Mouse (Mus musculus) midbrain, postnatal 0 days (tissue): Measurements from ENCODE around the gene C1ra. TPM values are rescaled to one million over a fixed set of nuclear protein-coding genes. Genes with fewer than 3 reads are reported as not detected.
"Not testable (repeated sequence)": the region's sequence is repeated elsewhere in the genome, so short reads cannot be mapped to it uniquely, and the experiment has no call there.

Source experiments
- ATAC-seq: fragments of 200-750 bp; cut with Nextera tagmentation; 2 replicates; pipeline ENCODE4 v1.8.0; 2017; ENCODE audit warnings: moderate number of reproducible peaks, mild to moderate bottlenecking, moderate TSS enrichment, moderate library complexity; ENCODE audit not compliant: low FRiP score
- DNase-seq: peaks from one replicate; pipeline ENCODE4 v3.0.0-alpha.2; 2015; ENCODE audit warnings: low spot score
- H3K27ac ChIP-seq: fragments of 300-500 bp; sonication (generic); 2 replicates; pipeline ENCODE4 v1.5.1; 2014; ENCODE audit warnings: low read depth, mild to moderate bottlenecking, low read length, mixed read lengths
- H3K27me3 ChIP-seq: fragments of 300-500 bp; sonication (generic); 2 replicates; pipeline ENCODE4 v1.6.1; 2014; ENCODE audit warnings: low read length, control low read depth, mixed read lengths; ENCODE audit not compliant: insufficient read depth
- H3K36me3 ChIP-seq: fragments of 300-500 bp; sonication (generic); 2 replicates; pipeline ENCODE4 v1.6.1; 2014; ENCODE audit warnings: low read length, control low read depth, mixed read lengths; ENCODE audit not compliant: insufficient read depth
- H3K4me1 ChIP-seq: fragments of 300-500 bp; sonication (generic); 2 replicates; pipeline ENCODE4 v1.6.1; 2014; ENCODE audit warnings: mild to moderate bottlenecking, control low read depth, antibody characterized with exemption, low read length, mixed read lengths; ENCODE audit not compliant: insufficient read depth
- H3K4me2 ChIP-seq: fragments of 300-500 bp; sonication (generic); 2 replicates; pipeline ENCODE4 v1.6.1; 2014; ENCODE audit warnings: low read depth, mild to moderate bottlenecking, low read length, mixed read lengths; ENCODE audit not compliant: poor library complexity, severe bottlenecking
- H3K4me3 ChIP-seq: fragments of 300-500 bp; sonication (generic); 2 replicates; pipeline ENCODE4 v1.5.1; 2014; ENCODE audit warnings: low read depth, mild to moderate bottlenecking, low read length, moderate library complexity
- H3K9ac ChIP-seq: fragments of 300-500 bp; sonication (generic); replicated peaks from 2 replicates; pipeline ENCODE4 v1.6.1; 2014; ENCODE audit warnings: mild to moderate bottlenecking, low read length, moderate library complexity, mixed read lengths; ENCODE audit not compliant: poor library complexity, severe bottlenecking
- H3K9me3 ChIP-seq: fragments of 300-500 bp; sonication (generic); 2 replicates; pipeline ENCODE4 v1.6.1; 2016; ENCODE audit warnings: low read length, control low read depth
- CTCF ChIP-seq: IDR thresholded peaks from 2 replicates; pipeline ENCODE4 v1.5.1; 2016; ENCODE audit warnings: antibody characterized with exemption, mild to moderate bottlenecking
- WGBS: fragments of 180-500 bp; shearing (Covaris S2); extraction: QIAGEN DNeasy Blood & Tissue Kit; methylation state at CpG from one replicate; pipeline ENCODE4 v1.1.7; 2014; 5-methylcytosine and 5-hydroxymethylcytosine counted together
- polyA plus RNA-seq: library from polyadenylated mRNA; unstranded; fragments of >200 nt; fragmentation: Nextera tagmentation; extraction: Ambion mirVana; gene quantifications from 2 replicates; pipeline ENCODE4 v1.2.1, GENCODE M21; 2015
- total RNA-seq: library from RNA; depleted of rRNA; stranded (reverse); fragments of >200 nt; gene quantifications from 2 replicates; pipeline ENCODE4 v1.2.3, GENCODE M21; 2014

C1ra gene
- total and polyA plus RNA-seq, 2 experiments from 2014 or later: 0.49 to 0.54 TPM

- Histone ChIP-seq H3K4me2 (no peak overlapping the region), H3K9ac (no peak overlapping the region), H3K4me1 (no peaks in the 10 kb centered on the region), H3K27me3 (no peaks in the 10 kb centered on the region), H3K9me3 (no peaks in the 10 kb centered on the region), H3K27ac (no peak overlapping the region), H3K4me3 (no peak overlapping the region), H3K36me3 (no peaks in the 10 kb centered on the region)
- no peak for ATAC-seq
- peak; percentile 77 for TF ChIP-seq CTCF
- peak; percentile 46 for DNase-seq
- 27% methylated on average over 6 of the region's 6 CpGs for WGBS
Measured at GRCm38 (mm10) chr6:124481571-124481970, 30.6 kb upstream of the C1ra start.

DNA sequence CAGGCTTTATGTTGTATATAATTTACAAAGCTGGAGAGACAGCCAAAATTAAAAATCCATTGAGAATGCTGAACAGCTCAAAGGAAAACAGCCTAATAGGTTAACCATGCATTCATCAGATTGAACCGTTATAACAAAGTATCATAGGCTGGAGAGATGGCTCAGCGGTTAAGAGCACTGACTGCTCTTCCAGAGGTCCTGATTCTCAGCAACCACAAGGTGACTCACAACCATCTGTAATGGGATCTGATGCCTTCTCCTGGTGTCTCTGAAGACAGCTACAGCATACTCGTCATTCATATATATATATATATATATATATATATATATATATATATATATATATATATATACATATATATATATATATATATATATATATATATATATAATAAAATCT, 28.4 kb upstream of the C1ra start:
- H3K9me3 ChIP-seq, H3K27me3 ChIP-seq, H3K36me3 ChIP-seq, H3K4me3 ChIP-seq, ATAC-seq, H3K4me1 ChIP-seq, H3K27ac ChIP-seq, DNase-seq, H3K4me2 ChIP-seq, H3K9ac ChIP-seq: not testable (repeated sequence)
- WGBS: 84% methylated on average over 3 of the region's 3 CpGs

DNA sequence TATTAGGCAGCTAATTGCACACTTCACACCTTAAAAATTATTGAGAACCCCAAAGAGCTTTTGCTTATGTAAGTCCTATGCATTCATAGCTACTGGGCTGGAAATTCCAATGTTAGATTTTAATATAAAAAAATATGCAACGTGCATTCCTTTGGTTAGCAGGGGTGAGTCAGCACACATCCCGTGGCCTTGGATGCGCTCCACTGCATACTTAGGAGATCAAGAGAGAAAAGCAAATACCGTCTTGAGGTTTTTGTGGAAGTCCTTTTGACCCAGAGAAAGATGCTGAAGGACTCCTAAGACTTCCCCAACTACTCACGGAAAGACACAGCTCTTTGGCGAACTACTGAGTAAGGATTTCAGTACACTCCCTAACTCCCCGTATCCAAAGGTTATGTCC, 27.4 kb upstream of the C1ra start:
- Histone ChIP-seq H3K4me2 (peak overlapping the region; percentile 39; the same call in 1 of the 2 replicates), H3K4me1 (no peaks in the 10 kb centered on the region), H3K9ac (no peak overlapping the region), H3K4me3 (peak overlapping the region; percentile 29; the same call in 1 of the 2 replicates), H3K27me3 (no peaks in the 10 kb centered on the region), H3K27ac (no peak overlapping the region; the same call in 1 of the 2 replicates), H3K9me3 (no peaks in the 10 kb centered on the region), H3K36me3 (no peaks in the 10 kb centered on the region)
- ATAC-seq (no peak; the same call in 1 of the 2 replicates), DNase-seq (no peak)
- WGBS: 82% methylated on average over 7 of the region's 7 CpGs
- TF ChIP-seq CTCF: no peak

GRCm38 (mm10) chr6:124485414-124486144, 26.6 kb upstream of the C1ra start:
- peak; percentile 70 for DNase-seq
- peak; percentile 91 for ATAC-seq
- H3K4me2 ChIP-seq: peak overlapping the region; percentile 39
- no peak for TF ChIP-seq CTCF
- peak overlapping the region; percentile 29 for H3K4me3 ChIP-seq
- no peaks in the 10 kb centered on the region for H3K4me1 ChIP-seq
- WGBS: 27% methylated on average over 21 of the region's 21 CpGs
- H3K27ac ChIP-seq: peak overlapping the region; percentile 26
- no peaks in the 10 kb centered on the region for H3K9me3 ChIP-seq
- no peaks in the 10 kb centered on the region for H3K36me3 ChIP-seq
- H3K9ac ChIP-seq: no peak overlapping the region; the same call in 1 of the 2 replicates
- no peaks in the 10 kb centered on the region for H3K27me3 ChIP-seq

GRCm38 (mm10) chr6:124487509-124487908, 24.7 kb upstream of the C1ra start:
- no peaks in the 10 kb centered on the region for H3K4me1 ChIP-seq

DNA sequence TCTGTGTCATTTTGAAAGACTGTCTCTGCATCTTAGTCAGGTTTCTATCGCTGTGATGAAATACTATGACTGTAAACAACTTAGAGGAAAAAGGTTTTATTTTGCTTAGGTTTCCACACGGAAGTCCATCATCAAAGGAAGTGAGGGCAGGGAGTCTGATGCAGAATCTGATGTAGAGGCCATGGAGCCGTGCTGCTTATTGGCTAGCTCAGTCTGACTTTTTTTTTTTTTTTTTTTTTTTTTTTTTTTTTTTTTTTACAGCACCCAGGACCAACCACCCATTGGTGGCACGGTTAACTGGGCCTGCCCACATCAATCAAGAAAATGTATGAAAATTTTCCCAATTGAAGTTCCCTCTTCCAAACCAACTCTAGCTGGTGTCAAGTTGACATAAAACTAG, 23.3 kb upstream of the C1ra start:
- whole genome bisulfite sequencing: 79% methylated on average over 4 of the region's 4 CpGs
- no peak for TF ChIP-seq CTCF
- H3K27me3 ChIP-seq: no peaks in the 10 kb centered on the region
- H3K4me3 ChIP-seq: no peak overlapping the region
- H3K36me3 ChIP-seq: no peaks in the 10 kb centered on the region
- H3K9ac ChIP-seq: no peak overlapping the region
- H3K4me2 ChIP-seq: no peak overlapping the region
- H3K4me1 ChIP-seq: no peaks in the 10 kb centered on the region
- H3K9me3 ChIP-seq: no peaks in the 10 kb centered on the region
- no peak for ATAC-seq
- H3K27ac ChIP-seq: no peak overlapping the region
- DNase-seq: no peak

More at GRCm38 (mm10) chr6:124487509-124487908, 24.7 kb upstream of the C1ra start:
- Histone ChIP-seq H3K27me3 (no peaks in the 10 kb centered on the region), H3K4me3 (no peak overlapping the region), H3K9me3 (no peaks in the 10 kb centered on the region), H3K9ac (no peak overlapping the region), H3K27ac (no peak overlapping the region), H3K4me2 (no peak overlapping the region), H3K36me3 (no peaks in the 10 kb centered on the region)
- no peak for TF ChIP-seq CTCF
- ATAC-seq (no peak), DNase-seq (no peak)
- whole genome bisulfite sequencing: 61% methylated on average over 2 of the region's 2 CpGs
